Mouse (Mus musculus) erythroblast, embryonic 14.5 days (primary cell): ENCODE measurements around the gene Sbk3.

Experiments
- GATA1 ChIP-seq: IDR thresholded peaks from 2 replicates; pipeline ENCODE4 v1.6.1; 2012; ENCODE audit warnings: low read length, inconsistent platforms, mixed read lengths
- TAL1 ChIP-seq: IDR thresholded peaks from 3 replicates; pipeline ENCODE4 v1.6.1; 2012; ENCODE audit warnings: low read length, inconsistent platforms, mixed read lengths

- TF ChIP-seq GATA1 (no peak), TAL1 (no peak)
Observed at GRCm38 (mm10) chr7:5020000-5020681, 49.2 kb upstream of the Sbk3 start, which contains the start of the genes Zfp865 and Ccdc106.
